Mouse (Mus musculus) Patski (cell line): ENCODE measurements at regions not wholly inside any gene's neighbourhood (a gene's known extent, or its start where the extent isn't known, plus 50 kb on each side); places are given as distances from the start of the nearest gene placed in this dataset.

ENCODE experiments used
- ATAC-seq: fragments of 100-300 bp; one replicate; pipeline ENCODE4 v1.8.0; 2021
- CTCF ChIA-PET: fragments of 350-600 bp; sonication (Branson Sonifier 250); formaldehyde crosslinking; loops from one replicate; lab custom pipeline; 2022; ENCODE audit warnings: inconsistent platforms; lab: Charles Lee
- POLR2A ChIA-PET: fragments of 350-600 bp; sonication (Branson Sonifier 250); formaldehyde crosslinking; loops from one replicate; lab custom pipeline; 2022; ENCODE audit warnings: antibody characterized with exemption, inconsistent platforms; lab: Charles Lee
- DNase-seq: peaks from one replicate; pipeline ENCODE4 v3.0.0-alpha.2; 2011; ENCODE audit warnings: low read depth, low spot score
- H3K27me3 ChIP-seq: fragments of 371-371 bp; one replicate; pipeline ENCODE4 v1.5.1; 2021
- CTCF ChIP-seq: fragments of 100-300 bp; IDR thresholded peaks from one replicate; pipeline ENCODE4 v1.5.1; 2021
- in situ Hi-C: fragments of 300-500 bp; cut with MboI; formaldehyde crosslinking; loops from 3 replicates; pipeline ENCODE4 v1.11.1; 2018; ENCODE audit warnings: low pct_unique_long_range_greater_than_20kb, mixed read lengths

GRCm38 (mm10) chr5:43149559-43149958 is 83.4 kb upstream of the Cpeb2 start:
- ChIA-PET CTCF (interaction anchor here (0.9 kb wide), 1 partner anchor 9 kb away, joined by 3 read pairs; no protein-coding TSS in a partner anchor), POLR2A (no interaction called here)
- DNase-seq (no peak), ATAC-seq (no peak)
- no peaks in the 10 kb centered on the region for H3K27me3 ChIP-seq
- in situ Hi-C loops: no loop called here
- TF ChIP-seq CTCF: no peak

- no peaks in the 10 kb centered on the region for H3K27me3 ChIP-seq
- in situ Hi-C loops: no loop called here
- POLR2A ChIA-PET: interaction anchor here (0.7 kb wide), 1 partner anchor 521 kb away, joined by 5 read pairs; no protein-coding TSS in a partner anchor
- CTCF ChIA-PET: interaction anchor here (0.7 to 1.5 kb wide), 2 partner anchors 13 to 612 kb away, joined by 4 read pairs; no protein-coding TSS in a partner anchor
- TF ChIP-seq CTCF: no peak
- DNase-seq (no peak), ATAC-seq (no peak)
These were observed 81.7 kb upstream of the Cpeb2 start for GRCm38 (mm10) chr5:43151099-43151774.

- ChIA-PET POLR2A (interaction anchor here (0.7 kb wide), 1 partner anchor 520 kb away, joined by 5 read pairs; no protein-coding TSS in a partner anchor), CTCF (interaction anchor here (0.7 to 1.5 kb wide), 2 partner anchors 12 to 611 kb away, joined by 4 read pairs; no protein-coding TSS in a partner anchor)
- TF ChIP-seq CTCF: no peak
- H3K27me3 ChIP-seq: no peaks in the 10 kb centered on the region
- ATAC-seq (no peak), DNase-seq (no peak)
- in situ Hi-C loops: no loop called here
These were observed 80.8 kb upstream of the Cpeb2 start for GRCm38 (mm10) chr5:43152119-43152611.

GRCm38 (mm10) chr5:43152881-43153280 is 80.1 kb upstream of the Cpeb2 start:
- H3K27me3 ChIP-seq: no peaks in the 10 kb centered on the region
- in situ Hi-C loops: no loop called here
- no peak for ATAC-seq
- TF ChIP-seq CTCF: no peak
- POLR2A ChIA-PET: no interaction called here
- CTCF ChIA-PET: no interaction called here
- no peak for DNase-seq

GRCm38 (mm10) chr5:43156771-43157170 is 76.2 kb upstream of the Cpeb2 start:
- no peak for TF ChIP-seq CTCF
- CTCF ChIA-PET: interaction anchor here (1.3 to 1.4 kb wide), 2 partner anchors 13 to 14 kb away, joined by 3 read pairs; no protein-coding TSS in a partner anchor
- in situ Hi-C loops: no loop called here
- ATAC-seq (no peak), DNase-seq (no peak)
- no peaks in the 10 kb centered on the region for H3K27me3 ChIP-seq
- POLR2A ChIA-PET: interaction anchor here (1.1 kb wide), 1 partner anchor 9 kb away, joined by 4 read pairs; no protein-coding TSS in a partner anchor

GRCm38 (mm10) chr5:43160140-43160539 is 72.8 kb upstream of the Cpeb2 start:
- in situ Hi-C loops: no loop called here
- DNase-seq (no peak), ATAC-seq (no peak)
- ChIA-PET POLR2A (no interaction called here), CTCF (interaction anchor here (0.9 kb wide), 1 partner anchor 10 kb away, joined by 3 read pairs; no protein-coding TSS in a partner anchor)
- no peaks in the 10 kb centered on the region for H3K27me3 ChIP-seq
- TF ChIP-seq CTCF: no peak

- no peak for TF ChIP-seq CTCF
- no peak for ATAC-seq
- CTCF ChIA-PET: interaction anchor here (1.0 kb wide), 1 partner anchor 16 kb away, joined by 3 read pairs; no protein-coding TSS in a partner anchor
- no peaks in the 10 kb centered on the region for H3K27me3 ChIP-seq
- DNase-seq: no peak
- POLR2A ChIA-PET: no interaction called here
- in situ Hi-C loops: no loop called here
These were observed 51.5 kb upstream of the Cpeb2 start for GRCm38 (mm10) chr5:43181475-43181874.
